Mouse (Mus musculus) lung, adult 2 months (tissue): Measurements from ENCODE around the gene Lpar1.

ENCODE experiments used
- CTCF ChIP-seq: fragments of 200-500 bp; IDR thresholded peaks from 2 replicates; pipeline ENCODE4 v1.5.1; 2011; ENCODE audit warnings: mild to moderate bottlenecking, low read length, control low read depth; ENCODE audit not compliant: insufficient read depth
- POLR2A ChIP-seq: fragments of 200-500 bp; IDR thresholded peaks from 2 replicates; pipeline ENCODE4 v1.6.1; 2011; ENCODE audit warnings: low read depth, mild to moderate bottlenecking, control low read depth, low read length, borderline replicate concordance; ENCODE audit errors: extremely low read depth

DNA sequence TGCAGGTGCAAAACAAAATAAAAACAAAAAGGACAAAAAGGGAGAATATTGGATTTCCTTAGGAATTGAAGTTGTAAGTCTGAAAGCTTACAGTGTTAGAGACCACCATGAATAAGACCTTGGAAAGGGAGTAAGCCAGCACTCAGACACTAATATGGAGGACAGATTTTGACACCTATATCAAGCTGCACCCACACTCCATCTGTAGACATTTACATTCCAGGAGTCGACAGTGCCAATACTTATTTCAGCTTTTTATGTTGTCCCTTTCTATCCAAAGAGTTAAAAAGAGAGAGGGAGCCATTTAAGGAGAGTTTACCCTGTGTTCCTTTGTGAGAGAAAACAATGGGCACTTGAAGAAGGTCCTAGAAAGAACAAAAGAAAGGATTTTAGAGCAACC is 17.5 kb upstream of the Lpar1 start:
- TF ChIP-seq CTCF (no peak), POLR2A (no peak)
